Mouse (Mus musculus) lung, adult 2 months (tissue): Measurements from ENCODE around the gene Eppin.

Source experiments
- CTCF ChIP-seq: fragments of 200-500 bp; IDR thresholded peaks from 2 replicates; pipeline ENCODE4 v1.5.1; 2011; ENCODE audit warnings: mild to moderate bottlenecking, low read length, control low read depth; ENCODE audit not compliant: insufficient read depth
- POLR2A ChIP-seq: fragments of 200-500 bp; IDR thresholded peaks from 2 replicates; pipeline ENCODE4 v1.6.1; 2011; ENCODE audit warnings: low read depth, mild to moderate bottlenecking, control low read depth, low read length, borderline replicate concordance; ENCODE audit errors: extremely low read depth

GRCm38 (mm10) chr2:164544454-164545097 lies 48.8 kb downstream of the Eppin start:
- no peak for TF ChIP-seq CTCF
- no peak for TF ChIP-seq POLR2A
